Mouse (Mus musculus) hematopoietic stem cell, adult 5-6 weeks (primary cell): ENCODE results near the gene Camsap1. TPM values are rescaled to one million over a fixed set of nuclear protein-coding genes. Genes with fewer than 3 reads are reported as not detected.
A peak's percentile ranks its signal among the peaks of the same experiment; 100 is the strongest.

ENCODE experiments used
- ATAC-seq, 2 experiments: fragments of 125-278 bp in 1 of 2; replicated peaks in 1 of 2; 2 replicates each; pipeline ENCODE4 v1.8.0; 2016 to 2017; ENCODE audit warnings: inconsistent platforms in 2 of 2, mild to moderate bottlenecking in 2 of 2, moderate number of reproducible peaks in 2 of 2, low read depth in 1 of 2, moderate TSS enrichment in 1 of 2; ENCODE audit not compliant: low FRiP score in 2 of 2, poor library complexity in 2 of 2, severe bottlenecking in 2 of 2, insufficient read depth in 1 of 2, low TSS enrichment in 1 of 2
- total RNA-seq: library from RNA; stranded (forward); fragments of 172-1452, 232-1000 nt; gene quantifications from 2 replicates; pipeline ENCODE4 v1.2.3, GENCODE M21; 2017

The Camsap1 gene
- total RNA-seq, 1 experiment from 2014 or later = 18.2 TPM

- no peak for ATAC-seq
Observed at GRCm38 (mm10) chr2:25918408-25918807, 64.7 kb downstream of the Camsap1 start.

GRCm38 (mm10) chr2:25914821-25915220, 68.3 kb downstream of the Camsap1 start:
- no peak for ATAC-seq

- ATAC-seq = no peak
Observed at GRCm38 (mm10) chr2:25914201-25914600, 68.9 kb downstream of the Camsap1 start.

- peak; percentile 84 to 90 for ATAC-seq
Observed at GRCm38 (mm10) chr2:25913247-25913646, 69.8 kb downstream of the Camsap1 start.

- ATAC-seq = no peak
Observed at GRCm38 (mm10) chr2:25909872-25910271, 73.2 kb downstream of the Camsap1 start.

- ATAC-seq = no peak
Observed at GRCm38 (mm10) chr2:25898970-25899369, 84.1 kb downstream of the Camsap1 start.

GRCm38 (mm10) chr2:25892440-25892839, 90.6 kb downstream of the Camsap1 start:
- peak; percentile 89 to 93 for ATAC-seq

- ATAC-seq = no peak
Observed at GRCm38 (mm10) chr2:25888144-25888543, 94.9 kb downstream of the Camsap1 start.

- no peak for ATAC-seq
Observed at GRCm38 (mm10) chr2:25887226-25887625, 95.9 kb downstream of the Camsap1 start.

- no peak for ATAC-seq
Observed at GRCm38 (mm10) chr2:25884756-25885155, 98.3 kb downstream of the Camsap1 start.

- ATAC-seq = no peak
Observed at GRCm38 (mm10) chr2:25882276-25882675, 100.8 kb downstream of the Camsap1 start.

GRCm38 (mm10) chr2:25879061-25879460, 104.0 kb downstream of the Camsap1 start:
- ATAC-seq = no peak

GRCm38 (mm10) chr2:25878516-25878915, 104.6 kb downstream of the Camsap1 start:
- no peak for ATAC-seq

GRCm38 (mm10) chr2:25877736-25878268, 105.3 kb downstream of the Camsap1 start:
- ATAC-seq = no peak

GRCm38 (mm10) chr2:25877250-25877735, 105.8 kb downstream of the Camsap1 start:
- no peak for ATAC-seq

Other genes with a start within 250 kb of the Camsap1 start
- gene Obp2b, start 246.3 kb downstream of the Camsap1 start, total RNA-seq = not detected in 2 replicates
- not detected in 2 replicates for gene Lcn3, start 217.7 kb downstream of the Camsap1 start, total RNA-seq
- gene Lcn11, start 206.3 kb downstream of the Camsap1 start, total RNA-seq = not detected in 2 replicates
- gene Gm13539, start 201.0 kb downstream of the Camsap1 start, total RNA-seq = not detected in 2 replicates
- gene Glt6d1, start 167.4 kb downstream of the Camsap1 start, total RNA-seq = not detected in 2 replicates
- gene Lcn9, start 160.1 kb downstream of the Camsap1 start, total RNA-seq = not detected in 2 replicates
- not detected in 2 replicates for gene Sohlh1, start 136.0 kb downstream of the Camsap1 start, total RNA-seq
- not detected in 2 replicates for gene Kcnt1, start 119.5 kb downstream of the Camsap1 start, total RNA-seq
- 33.5 and 49.2 TPM in 2 replicates for gene Ubac1, start 38.5 kb upstream of the Camsap1 start, total RNA-seq
- gene Nacc2, start 139.9 kb upstream of the Camsap1 start, total RNA-seq = 3.4 and 3.8 TPM in 2 replicates
- not detected in 2 replicates for gene Lhx3, start 225.0 kb upstream of the Camsap1 start, total RNA-seq